Mouse (Mus musculus) megakaryocyte, embryonic 14.5 days (primary cell): ENCODE measurements around the gene Sptlc3.

Experiments used
- FLI1 ChIP-seq: IDR thresholded peaks from 2 replicates; pipeline ENCODE4 v1.6.1; 2012; ENCODE audit warnings: low read length, inconsistent platforms, mixed read lengths
- GATA1 ChIP-seq: IDR thresholded peaks from 3 replicates; pipeline ENCODE4 v1.6.1; 2012; ENCODE audit warnings: mixed read lengths, low read length, inconsistent platforms, borderline replicate concordance

- TF ChIP-seq GATA1: no peak
- TF ChIP-seq FLI1: no peak
Observed at GRCm38 (mm10) chr2:139582766-139583165, 89.1 kb downstream of the Sptlc3 start.
